Mouse (Mus musculus) spleen, postnatal 4 days (tissue): Measurements from ENCODE around the gene Phc2.
A peak's percentile ranks its signal among the peaks of the same experiment; 100 is the strongest.
"Not testable (repeated sequence)": the region's sequence is repeated elsewhere in the genome, so short reads cannot be mapped to it uniquely, and the experiment has no call there.

Source experiments
- DNase-seq, 2 experiments: peaks; one replicate each; pipeline ENCODE4 v3.0.0; 2022; ENCODE audit warnings: low spot score in 2 of 2

The Phc2 gene

GRCm38 (mm10) chr4:128654505-128655381 lies at the start of gene Phc2:
Gene Phc2, plus strand, starts transcription at chr4:128654702.
- peak; percentile 86 to 91 for DNase-seq

- DNase-seq: no peak
Measured at GRCm38 (mm10) chr4:128606586-128606985, 47.9 kb upstream of the Phc2 start.

- DNase-seq: no peak
Measured at GRCm38 (mm10) chr4:128607661-128608060, 46.8 kb upstream of the Phc2 start.

GRCm38 (mm10) chr4:128609276-128609924 lies 45.1 kb upstream of the Phc2 start:
- DNase-seq: no peak

GRCm38 (mm10) chr4:128609925-128610402 lies 44.5 kb upstream of the Phc2 start, which contains the start of gene Zscan20:
Gene Zscan20, minus strand, starts transcription at chr4:128610098.
- peak; percentile 89 for DNase-seq

GRCm38 (mm10) chr4:128610706-128611105 lies 43.8 kb upstream of the Phc2 start:
- no peak for DNase-seq

- DNase-seq: not testable (repeated sequence)
Measured at GRCm38 (mm10) chr4:128611726-128612125, 42.8 kb upstream of the Phc2 start.

GRCm38 (mm10) chr4:128613326-128613725 lies 41.2 kb upstream of the Phc2 start:
- DNase-seq: no peak

GRCm38 (mm10) chr4:128615761-128616160 lies 38.7 kb upstream of the Phc2 start:
- DNase-seq: no peak

- no peak for DNase-seq
Measured at GRCm38 (mm10) chr4:128617363-128618120, 37.0 kb upstream of the Phc2 start.

- no peak for DNase-seq
Measured at GRCm38 (mm10) chr4:128618246-128618911, 36.1 kb upstream of the Phc2 start, which contains the start of gene Tlr12. Gene Tlr12, minus strand, starts transcription at chr4:128618619.

- no peak for DNase-seq
Measured at GRCm38 (mm10) chr4:128618963-128619362, 35.5 kb upstream of the Phc2 start.

- DNase-seq: no peak
Measured at GRCm38 (mm10) chr4:128620572-128620971, 33.9 kb upstream of the Phc2 start.

- DNase-seq: no peak
Measured at GRCm38 (mm10) chr4:128621109-128621508, 33.4 kb upstream of the Phc2 start.

GRCm38 (mm10) chr4:128635451-128635850 lies 19.1 kb upstream of the Phc2 start:
- DNase-seq: no peak

- no peak for DNase-seq
Measured at GRCm38 (mm10) chr4:128635894-128636585, 18.5 kb upstream of the Phc2 start.

- DNase-seq: no peak
Measured at GRCm38 (mm10) chr4:128637250-128637649, 17.3 kb upstream of the Phc2 start.

- no peak for DNase-seq
Measured at GRCm38 (mm10) chr4:128638265-128638923, 16.1 kb upstream of the Phc2 start.

GRCm38 (mm10) chr4:128641766-128642717 lies 12.5 kb upstream of the Phc2 start:
- no peak for DNase-seq
